Mouse (Mus musculus) midbrain, embryonic 14.5 days (tissue): ENCODE measurements around the gene Tstd2. TPM values are rescaled to one million over a fixed set of nuclear protein-coding genes. Genes with fewer than 3 reads are reported as not detected.

Source experiments
- ATAC-seq: fragments of 200-750 bp; cut with Nextera tagmentation; 2 replicates; pipeline ENCODE4 v1.8.0; 2017; ENCODE audit warnings: moderate number of reproducible peaks, moderate library complexity; ENCODE audit not compliant: low FRiP score, low TSS enrichment
- DNase-seq: peaks from one replicate; pipeline ENCODE4 v3.0.0-alpha.2; 2015
- H3K27ac ChIP-seq: fragments of 300-500 bp; sonication (generic); replicated peaks from 2 replicates; pipeline ENCODE4 v1.5.1; 2014; ENCODE audit warnings: mild to moderate bottlenecking, low read depth, low read length, moderate library complexity
- H3K27me3 ChIP-seq: fragments of 300-500 bp; sonication (generic); 2 replicates; pipeline ENCODE4 v1.6.1; 2014; ENCODE audit warnings: low read length, control low read depth, mixed read lengths; ENCODE audit not compliant: control insufficient read depth, insufficient read depth
- H3K36me3 ChIP-seq: fragments of 300-500 bp; sonication (generic); 2 replicates; pipeline ENCODE4 v1.6.1; 2014; ENCODE audit warnings: low read length, control low read depth; ENCODE audit not compliant: control insufficient read depth, insufficient read depth
- H3K4me1 ChIP-seq: fragments of 300-500 bp; sonication (generic); 2 replicates; pipeline ENCODE4 v1.6.1; 2014; ENCODE audit warnings: mild to moderate bottlenecking, antibody characterized with exemption, low read length, control low read depth; ENCODE audit not compliant: control insufficient read depth, insufficient read depth
- H3K4me2 ChIP-seq: fragments of 300-500 bp; sonication (generic); 2 replicates; pipeline ENCODE4 v1.6.1; 2014; ENCODE audit warnings: mild to moderate bottlenecking, low read length, moderate library complexity
- H3K4me3 ChIP-seq: fragments of 300-500 bp; sonication (generic); replicated peaks from 2 replicates; pipeline ENCODE4 v1.5.1; 2014; ENCODE audit warnings: low read depth, low read length
- H3K9ac ChIP-seq: fragments of 300-500 bp; sonication (generic); replicated peaks from 2 replicates; pipeline ENCODE4 v1.6.1; 2014; ENCODE audit warnings: mild to moderate bottlenecking, low read length, moderate library complexity
- H3K9me3 ChIP-seq: fragments of 300-500 bp; sonication (generic); 2 replicates; pipeline ENCODE4 v1.6.1; 2016; ENCODE audit warnings: low read length, control low read depth, mixed read lengths; ENCODE audit not compliant: control insufficient read depth
- WGBS: fragments of 180-500 bp; shearing (Covaris S2); extraction: QIAGEN DNeasy Blood & Tissue Kit; methylation state at CpG from one replicate; pipeline ENCODE4 v1.1.7; 2014; 5-methylcytosine and 5-hydroxymethylcytosine counted together
- polyA plus RNA-seq: library from polyadenylated mRNA; unstranded; fragments of >200 nt; fragmentation: Nextera tagmentation; extraction: Ambion mirVana; gene quantifications from 2 replicates; pipeline ENCODE4 v1.2.1, GENCODE M21; 2014

The Tstd2 gene
- polyA plus RNA-seq, 1 experiment from 2014 or later = 24.6 TPM

DNA sequence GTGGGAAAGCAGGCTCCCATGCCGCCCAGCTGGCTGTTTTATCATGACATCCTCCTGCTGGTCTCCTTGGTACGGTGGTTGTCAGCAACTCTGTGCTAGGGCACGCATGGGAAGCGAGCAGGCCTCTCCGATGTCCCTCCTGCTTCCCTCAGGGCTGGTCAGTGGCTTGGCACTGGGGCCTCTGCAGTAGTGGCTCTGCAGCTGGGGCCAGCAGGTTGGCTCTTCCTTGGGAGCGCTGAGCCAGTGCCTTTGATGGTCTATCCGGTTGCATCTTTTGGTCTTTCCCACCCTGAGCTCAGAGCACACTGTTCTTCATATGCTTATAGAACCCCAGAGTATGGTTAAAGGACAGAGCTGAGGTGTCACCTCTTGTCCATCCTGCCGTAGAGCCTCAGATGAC is 28.4 kb downstream of the Tstd2 start:
- Histone ChIP-seq H3K36me3 (peaks cover 13% of the 10 kb centered on the region), H3K27me3 (no peaks in the 10 kb centered on the region), H3K27ac (no peak overlapping the region), H3K9ac (no peak overlapping the region), H3K4me1 (no peaks in the 10 kb centered on the region), H3K4me3 (no peak overlapping the region), H3K9me3 (no peaks in the 10 kb centered on the region), H3K4me2 (no peak overlapping the region)
- no peak for ATAC-seq
- WGBS = 93% methylated on average over 8 of the region's 8 CpGs
- DNase-seq = no peak

DNA sequence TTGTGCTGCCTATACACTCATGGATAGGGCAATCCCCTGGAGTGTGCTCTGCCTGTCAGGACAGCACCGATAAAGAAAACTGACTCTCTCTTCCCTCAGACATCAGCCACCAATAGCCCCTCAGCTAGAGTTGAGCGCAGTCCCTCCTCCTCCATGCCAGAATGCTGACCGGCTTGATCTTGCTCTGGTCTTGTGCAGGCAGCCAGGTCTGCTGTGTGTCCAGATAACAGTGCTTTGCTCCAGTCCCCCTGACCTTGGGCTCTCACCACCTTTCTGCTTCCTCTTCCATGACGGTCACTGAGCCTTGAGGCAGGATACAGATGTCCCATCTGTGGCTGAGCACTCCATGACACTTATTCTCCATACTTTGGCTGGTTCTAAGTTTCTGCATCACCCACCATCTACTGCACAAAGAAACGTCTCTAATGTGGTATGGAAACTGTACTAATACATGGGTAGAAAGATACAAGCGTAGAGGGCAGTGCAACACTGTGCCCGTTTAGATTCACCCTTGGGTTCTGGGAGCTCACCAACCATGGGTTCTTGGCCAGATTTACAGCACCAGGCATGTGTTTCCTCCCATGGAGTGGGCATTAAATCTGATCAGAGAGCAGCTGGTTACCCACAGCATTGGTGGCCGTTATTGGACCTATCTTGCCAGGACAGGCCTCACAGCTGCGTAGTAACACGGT is 36.3 kb downstream of the Tstd2 start:
- H3K4me2 ChIP-seq = no peak overlapping the region
- H3K4me1 ChIP-seq = no peaks in the 10 kb centered on the region
- H3K9ac ChIP-seq = no peak overlapping the region
- H3K36me3 ChIP-seq = no peaks in the 10 kb centered on the region
- 94% methylated on average over 10 of the region's 10 CpGs for WGBS
- ATAC-seq = no peak
- no peak for DNase-seq
- H3K9me3 ChIP-seq = no peaks in the 10 kb centered on the region
- H3K4me3 ChIP-seq = no peak overlapping the region
- H3K27ac ChIP-seq = no peak overlapping the region
- H3K27me3 ChIP-seq = no peaks in the 10 kb centered on the region

DNA sequence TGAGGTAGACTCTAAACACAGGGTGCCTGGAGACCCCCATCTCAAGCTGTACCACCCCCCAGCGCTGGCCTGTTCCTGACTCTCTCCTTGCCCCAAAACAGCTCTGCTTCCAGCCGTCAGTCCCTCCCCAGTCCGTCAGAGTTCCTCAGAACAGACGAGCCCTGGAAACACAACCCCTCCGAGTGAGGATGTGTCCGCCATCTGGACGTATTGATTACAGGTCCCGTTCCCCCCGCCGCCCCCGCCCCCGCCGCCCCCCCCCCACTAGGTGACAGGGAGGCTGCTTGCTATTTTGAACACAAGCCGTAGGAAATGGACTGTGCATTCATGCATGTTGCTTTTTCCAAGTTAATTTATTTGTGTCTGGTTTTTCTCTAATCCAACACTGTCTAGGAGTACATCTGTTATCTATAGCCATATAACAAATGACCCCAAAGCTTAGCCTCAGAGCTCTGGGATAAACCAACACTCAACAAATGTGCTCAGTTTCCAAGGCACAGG is 37.2 kb downstream of the Tstd2 start:
- no peaks in the 10 kb centered on the region for H3K9me3 ChIP-seq
- H3K27ac ChIP-seq = no peak overlapping the region
- H3K36me3 ChIP-seq = no peaks in the 10 kb centered on the region
- no peak for ATAC-seq
- no peaks in the 10 kb centered on the region for H3K27me3 ChIP-seq
- H3K9ac ChIP-seq = no peak overlapping the region
- no peaks in the 10 kb centered on the region for H3K4me1 ChIP-seq
- no peak overlapping the region for H3K4me2 ChIP-seq
- DNase-seq = no peak
- 38% methylated on average over 14 of the region's 14 CpGs for WGBS
- no peak overlapping the region for H3K4me3 ChIP-seq

DNA sequence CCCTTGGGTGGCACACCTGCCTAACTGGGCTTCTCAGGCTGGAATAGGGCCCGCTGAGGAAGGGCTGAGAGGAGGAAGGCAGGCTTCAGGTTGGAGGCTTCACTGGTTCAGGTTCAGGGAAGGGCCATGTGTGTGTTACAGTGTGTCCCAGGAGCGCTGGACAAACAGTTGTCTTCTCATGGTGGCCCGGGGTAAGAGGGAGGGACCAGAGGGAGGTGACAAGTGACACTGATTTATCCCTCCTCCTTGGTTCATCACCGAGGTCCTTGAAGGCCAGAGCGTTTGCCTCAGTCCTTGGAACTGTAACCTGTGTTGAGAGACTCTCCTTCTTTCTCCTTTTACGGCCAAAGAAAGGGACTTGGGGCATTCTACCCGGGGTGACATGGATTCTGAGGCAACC is 38.0 kb downstream of the Tstd2 start:
- no peaks in the 10 kb centered on the region for H3K9me3 ChIP-seq
- no peaks in the 10 kb centered on the region for H3K4me1 ChIP-seq
- H3K36me3 ChIP-seq = no peaks in the 10 kb centered on the region
- 84% methylated on average over 7 of the region's 7 CpGs for WGBS
- no peak overlapping the region for H3K4me2 ChIP-seq
- ATAC-seq (no peak), DNase-seq (no peak)
- H3K27ac ChIP-seq = no peak overlapping the region
- no peak overlapping the region for H3K9ac ChIP-seq
- H3K4me3 ChIP-seq = no peak overlapping the region
- no peaks in the 10 kb centered on the region for H3K27me3 ChIP-seq

DNA sequence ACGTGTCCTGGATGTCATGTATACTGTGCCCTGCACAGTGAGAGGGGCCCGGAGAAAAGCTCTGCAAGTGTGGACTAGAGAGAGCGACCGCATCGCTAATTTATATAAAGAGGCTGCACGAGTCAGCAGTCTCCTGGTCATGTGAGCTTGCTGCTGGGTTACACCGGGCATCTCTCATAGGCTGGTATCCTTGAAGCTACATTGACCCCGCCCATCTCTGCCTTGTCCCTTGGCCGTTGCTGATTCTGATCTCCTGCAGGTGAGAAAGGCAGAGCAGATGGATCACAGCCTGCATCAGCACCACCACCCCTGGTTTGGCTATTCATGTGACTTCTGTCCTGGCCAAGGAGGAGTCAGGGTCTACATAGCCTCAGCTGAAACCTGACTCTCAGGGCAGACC is 39.4 kb downstream of the Tstd2 start:
- Histone ChIP-seq H3K4me3 (no peak overlapping the region), H3K27ac (no peak overlapping the region), H3K36me3 (no peaks in the 10 kb centered on the region), H3K9me3 (no peaks in the 10 kb centered on the region), H3K4me1 (no peaks in the 10 kb centered on the region), H3K9ac (no peak overlapping the region), H3K4me2 (no peak overlapping the region), H3K27me3 (no peaks in the 10 kb centered on the region)
- 80% methylated on average over 9 of the region's 9 CpGs for WGBS
- DNase-seq = no peak
- no peak for ATAC-seq

DNA sequence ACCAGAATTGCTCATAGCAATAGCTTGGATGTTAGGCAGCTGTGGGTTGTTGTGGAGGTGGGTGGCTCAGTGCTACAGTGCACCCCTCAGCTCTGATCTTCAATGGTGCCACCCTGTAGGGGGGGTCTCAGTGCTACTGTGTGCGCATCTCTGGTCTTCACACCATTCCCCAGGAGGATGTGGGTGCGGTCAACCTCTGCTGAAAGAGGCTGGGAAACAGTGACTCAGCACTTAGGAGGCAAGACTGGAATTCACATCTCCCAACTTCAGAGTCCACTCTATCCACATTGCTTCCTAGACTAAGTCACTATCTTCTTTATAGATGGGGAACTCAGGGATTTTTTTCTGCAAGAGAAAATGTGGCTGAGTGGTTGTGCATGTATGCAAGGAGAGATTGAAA is 40.9 kb downstream of the Tstd2 start:
- no peaks in the 10 kb centered on the region for H3K36me3 ChIP-seq
- ATAC-seq = no peak
- H3K9me3 ChIP-seq = no peaks in the 10 kb centered on the region
- no peaks in the 10 kb centered on the region for H3K27me3 ChIP-seq
- no peak overlapping the region for H3K4me2 ChIP-seq
- WGBS = 90% methylated on average over 2 of the region's 2 CpGs
- no peak overlapping the region for H3K9ac ChIP-seq
- no peak overlapping the region for H3K27ac ChIP-seq
- no peak for DNase-seq
- H3K4me1 ChIP-seq = no peaks in the 10 kb centered on the region
- H3K4me3 ChIP-seq = no peak overlapping the region

DNA sequence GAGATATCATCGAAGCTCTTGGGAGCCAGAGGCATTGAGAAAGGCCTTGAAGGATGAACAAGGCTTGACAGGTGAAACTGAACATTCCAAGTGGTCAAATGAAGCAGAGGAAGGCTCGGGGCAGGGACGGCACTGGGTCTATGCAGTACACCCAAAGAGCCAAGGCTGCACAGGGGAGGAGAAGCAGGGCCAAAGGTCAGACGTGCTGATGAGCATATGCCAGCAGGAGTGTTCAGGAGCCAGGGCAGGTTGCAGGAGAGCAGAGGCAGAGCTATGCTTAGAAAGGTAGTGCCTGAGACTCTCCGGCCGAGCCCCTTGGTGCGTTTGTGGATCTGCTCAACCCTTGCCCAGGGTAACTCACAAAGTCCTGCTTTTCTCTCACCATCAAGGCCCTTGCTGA is 41.9 kb downstream of the Tstd2 start:
- no peaks in the 10 kb centered on the region for H3K4me1 ChIP-seq
- 86% methylated on average over 7 of the region's 7 CpGs for WGBS
- no peaks in the 10 kb centered on the region for H3K27me3 ChIP-seq
- no peak overlapping the region for H3K4me3 ChIP-seq
- DNase-seq (no peak), ATAC-seq (no peak)
- no peak overlapping the region for H3K9ac ChIP-seq
- H3K9me3 ChIP-seq = no peaks in the 10 kb centered on the region
- no peaks in the 10 kb centered on the region for H3K36me3 ChIP-seq
- no peak overlapping the region for H3K4me2 ChIP-seq
- H3K27ac ChIP-seq = no peak overlapping the region

DNA sequence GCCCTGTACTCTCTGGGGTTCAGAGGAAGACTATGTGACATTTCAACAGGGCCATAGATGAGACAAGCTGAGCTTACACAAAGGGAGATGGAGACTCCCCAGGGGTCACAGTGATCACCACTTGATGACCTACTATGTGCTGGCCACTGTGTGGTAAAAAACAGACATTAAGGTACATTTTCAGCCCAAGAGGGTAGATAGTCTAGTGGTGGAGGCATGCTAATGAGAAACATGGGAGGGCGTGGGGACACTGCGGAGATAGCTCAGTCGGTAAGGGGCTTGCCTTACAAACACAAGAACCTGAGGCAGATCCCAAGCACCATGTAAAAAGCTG is 42.7 kb downstream of the Tstd2 start:
- Histone ChIP-seq H3K9ac (no peak overlapping the region), H3K4me3 (no peak overlapping the region), H3K9me3 (no peaks in the 10 kb centered on the region), H3K27ac (no peak overlapping the region), H3K27me3 (no peaks in the 10 kb centered on the region), H3K4me2 (no peak overlapping the region), H3K36me3 (no peaks in the 10 kb centered on the region), H3K4me1 (no peaks in the 10 kb centered on the region)
- ATAC-seq = no peak
- 93% methylated on average over 3 of the region's 3 CpGs for WGBS
- DNase-seq = no peak

DNA sequence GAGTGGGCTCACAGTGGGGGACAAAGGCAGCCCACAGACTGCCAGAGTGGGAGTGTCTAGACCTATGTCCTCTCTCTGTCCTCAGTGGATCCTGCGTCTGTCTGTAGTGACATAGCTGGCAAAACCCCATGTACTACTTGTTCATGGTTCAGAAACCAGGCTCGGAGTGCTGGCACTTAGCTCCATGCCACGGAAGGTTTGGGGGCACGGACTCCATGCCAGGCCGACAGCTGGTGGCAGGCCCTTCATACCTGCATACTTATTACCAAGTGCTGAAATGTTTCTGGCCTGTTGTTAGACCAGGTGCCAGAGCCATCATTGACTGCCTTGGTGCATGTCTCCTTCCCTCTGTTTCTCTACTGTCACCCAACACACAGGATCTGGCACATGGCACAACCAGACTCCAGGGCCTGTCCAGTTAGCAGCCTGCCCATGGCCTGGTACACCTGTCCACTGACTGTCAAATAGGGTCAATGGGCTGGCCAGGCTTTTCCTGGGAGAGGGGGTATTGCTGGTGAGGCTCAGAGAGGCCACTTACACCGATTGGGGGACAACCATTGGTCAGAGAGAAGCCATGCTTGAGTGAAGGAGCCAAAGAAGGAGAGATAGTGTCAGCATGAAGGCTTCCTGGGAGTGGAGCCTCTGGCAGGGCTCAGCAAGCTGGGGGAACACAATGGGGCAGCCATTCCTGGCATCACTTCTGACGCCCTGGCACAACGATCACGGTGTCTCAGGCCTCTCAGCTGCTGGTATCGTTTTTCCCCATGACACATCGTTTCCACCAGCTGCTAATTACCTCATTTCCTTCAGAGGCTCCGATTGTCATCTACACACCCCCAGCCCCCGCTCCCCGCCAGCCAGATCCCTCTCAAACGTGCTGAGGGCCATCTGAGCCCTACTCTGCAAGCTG is 43.3 kb downstream of the Tstd2 start:
- Histone ChIP-seq H3K4me2 (no peak overlapping the region), H3K9ac (no peak overlapping the region), H3K4me3 (no peak overlapping the region), H3K27me3 (no peaks in the 10 kb centered on the region), H3K9me3 (no peaks in the 10 kb centered on the region), H3K4me1 (no peaks in the 10 kb centered on the region), H3K36me3 (no peaks in the 10 kb centered on the region), H3K27ac (no peak overlapping the region)
- WGBS = 65% methylated on average over 15 of the region's 15 CpGs
- no peak for ATAC-seq
- peak; percentile 16 for DNase-seq
